Mouse (Mus musculus) ES-Bruce4 (cell line): Measurements from ENCODE around the gene Olfr146.

ENCODE experiments used
- EP300 ChIP-seq: IDR thresholded peaks from 2 replicates; pipeline ENCODE4 v1.6.1; 2011; ENCODE audit warnings: low read depth, low read length; ENCODE audit not compliant: insufficient read depth
- POLR2A ChIP-seq: IDR thresholded peaks from one replicate; pipeline ENCODE4 v1.8.1; 2011; ENCODE audit warnings: low read length; ENCODE audit not compliant: insufficient read depth

DNA sequence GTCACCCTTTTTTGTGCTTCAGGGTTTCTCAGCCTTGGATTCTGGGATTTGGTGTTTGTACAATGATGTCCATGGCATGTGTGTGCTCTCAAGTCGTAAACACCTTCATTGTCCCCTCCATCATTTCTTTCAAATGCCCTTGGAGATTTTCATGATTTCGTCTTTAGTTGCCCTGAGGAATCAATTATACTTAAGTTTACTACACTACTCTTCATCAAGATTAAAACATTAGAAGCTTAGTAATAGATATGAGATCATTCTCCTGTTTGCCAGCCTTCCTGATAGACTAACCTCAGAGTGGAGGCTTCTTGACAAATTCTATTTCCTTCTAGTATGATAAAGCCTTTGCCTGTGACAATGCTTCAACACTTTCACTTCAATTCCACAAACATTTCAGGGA is 23.6 kb downstream of the Olfr146 start, which contains the start of gene Olfr935:
- TF ChIP-seq POLR2A (no peak), EP300 (no peak)
